Mouse (Mus musculus) hindlimb bud, embryonic 11.5 days (tissue): ENCODE results near the gene Gm47995.

Experiments
- DNase-seq: peaks from one replicate; pipeline ENCODE4 v3.0.0-alpha.2; 2012; ENCODE audit warnings: low read depth, low spot score; ENCODE audit errors: extremely low spot score

The Gm47995 gene

DNA sequence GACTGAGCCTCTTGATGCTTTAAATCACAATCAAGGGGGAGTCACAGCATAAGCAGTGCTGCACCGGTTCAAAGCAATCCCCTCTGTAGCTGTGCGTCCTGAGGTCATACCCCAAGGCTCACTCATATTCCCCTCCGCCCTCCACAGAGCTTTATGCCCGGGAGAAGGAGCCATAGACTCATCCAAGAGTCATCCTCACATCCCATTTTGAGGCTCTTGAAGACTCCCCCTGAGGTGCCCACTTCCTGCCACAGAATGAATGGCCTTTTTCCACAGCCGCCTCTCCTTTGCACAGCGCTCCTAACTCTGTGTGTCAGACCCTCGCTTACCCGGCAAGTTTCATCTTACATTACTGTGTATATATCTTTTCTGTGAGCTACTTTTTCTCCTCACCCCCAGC lies 29.3 kb downstream of the Gm47995 start:
- DNase-seq: no peak

DNA sequence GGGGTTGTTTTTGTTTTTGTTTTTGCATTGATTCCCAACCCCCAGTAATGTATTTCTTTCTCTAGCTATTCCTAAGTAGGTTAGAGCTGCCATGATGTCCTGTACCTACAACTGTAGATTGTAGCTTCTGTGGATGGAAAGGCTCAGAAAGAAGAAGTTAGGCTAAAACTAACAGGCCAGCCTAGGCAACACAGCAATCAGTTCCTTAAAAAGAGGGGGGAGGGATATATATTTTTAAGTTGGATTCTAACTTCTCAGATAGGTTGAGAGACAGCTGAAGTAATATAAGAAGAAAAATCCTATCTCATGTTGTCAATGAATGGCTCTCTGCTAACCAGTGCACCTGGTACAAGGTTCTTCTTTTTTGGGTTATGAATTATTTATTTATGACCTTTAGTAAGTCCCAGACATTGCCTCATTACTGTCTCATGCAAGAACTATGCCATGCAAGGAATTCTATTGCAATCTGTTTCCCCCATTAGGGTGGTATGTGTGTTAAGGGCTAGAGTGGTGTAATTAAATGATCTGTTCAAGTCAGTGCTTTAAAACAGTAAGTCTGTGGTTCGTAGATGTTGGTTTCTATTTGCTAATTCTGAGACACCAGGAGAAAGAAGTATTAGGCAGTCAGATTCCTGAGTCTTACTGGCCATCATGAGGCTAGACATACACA lies 30.2 kb downstream of the Gm47995 start:
- no peak for DNase-seq

DNA sequence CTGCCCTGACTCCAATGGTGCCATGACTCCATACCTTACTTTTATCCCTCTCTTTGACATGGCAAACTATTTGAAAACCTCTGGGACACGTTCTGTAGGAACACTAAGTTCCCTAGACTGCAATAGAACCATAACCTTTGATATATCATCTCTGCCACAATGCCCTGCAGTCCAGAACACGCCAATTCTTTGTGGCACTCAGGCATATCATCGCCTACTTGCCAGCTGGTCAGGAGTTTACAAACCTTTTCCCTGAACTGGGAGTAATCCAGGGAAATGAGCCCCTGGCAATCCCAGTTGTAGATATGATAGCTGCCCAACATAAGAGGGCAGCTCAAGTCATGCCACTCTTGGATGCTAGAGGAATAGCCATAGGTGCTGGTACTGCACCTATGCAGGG lies 34.1 kb downstream of the Gm47995 start:
- no peak for DNase-seq

DNA sequence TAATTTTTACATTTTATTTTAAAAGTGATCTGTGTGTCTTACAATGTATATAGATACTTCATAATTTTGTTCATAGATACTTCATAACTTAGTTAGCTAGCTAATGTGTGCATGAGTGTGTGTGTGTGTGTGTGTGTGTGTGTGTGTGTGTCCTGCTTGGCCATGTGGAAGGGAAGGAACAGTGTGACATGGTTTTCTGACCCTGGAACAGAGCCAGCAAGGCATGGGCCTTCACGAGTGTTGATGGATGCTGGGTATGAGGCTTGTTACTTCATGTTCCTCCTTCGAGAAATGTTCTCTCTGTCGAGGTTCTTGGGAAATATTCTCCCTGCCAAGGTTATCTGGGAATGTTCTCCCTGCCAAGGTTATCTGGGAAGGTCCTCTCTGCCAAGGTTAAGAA lies 35.5 kb downstream of the Gm47995 start:
- no peak for DNase-seq

DNA sequence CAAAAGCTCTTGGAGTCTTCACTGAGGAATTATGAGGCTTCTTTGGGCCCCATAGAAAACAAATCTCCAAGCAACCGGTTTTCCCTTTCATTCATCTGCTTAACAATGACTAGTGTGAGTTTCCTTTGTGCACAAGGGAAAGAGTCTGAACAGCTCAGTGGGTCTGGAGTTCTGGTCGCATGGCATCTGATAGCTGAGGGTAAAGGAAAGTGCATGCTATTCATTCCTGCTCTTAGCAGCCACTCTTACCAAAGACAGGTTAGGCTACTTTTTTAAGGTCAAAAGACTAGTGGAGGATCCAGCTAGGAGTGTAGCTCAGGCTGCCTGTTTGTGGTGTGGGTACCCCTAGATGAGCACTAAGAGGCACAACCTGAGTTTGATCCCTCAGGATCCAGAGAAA lies 37.3 kb downstream of the Gm47995 start:
- no peak for DNase-seq

DNA sequence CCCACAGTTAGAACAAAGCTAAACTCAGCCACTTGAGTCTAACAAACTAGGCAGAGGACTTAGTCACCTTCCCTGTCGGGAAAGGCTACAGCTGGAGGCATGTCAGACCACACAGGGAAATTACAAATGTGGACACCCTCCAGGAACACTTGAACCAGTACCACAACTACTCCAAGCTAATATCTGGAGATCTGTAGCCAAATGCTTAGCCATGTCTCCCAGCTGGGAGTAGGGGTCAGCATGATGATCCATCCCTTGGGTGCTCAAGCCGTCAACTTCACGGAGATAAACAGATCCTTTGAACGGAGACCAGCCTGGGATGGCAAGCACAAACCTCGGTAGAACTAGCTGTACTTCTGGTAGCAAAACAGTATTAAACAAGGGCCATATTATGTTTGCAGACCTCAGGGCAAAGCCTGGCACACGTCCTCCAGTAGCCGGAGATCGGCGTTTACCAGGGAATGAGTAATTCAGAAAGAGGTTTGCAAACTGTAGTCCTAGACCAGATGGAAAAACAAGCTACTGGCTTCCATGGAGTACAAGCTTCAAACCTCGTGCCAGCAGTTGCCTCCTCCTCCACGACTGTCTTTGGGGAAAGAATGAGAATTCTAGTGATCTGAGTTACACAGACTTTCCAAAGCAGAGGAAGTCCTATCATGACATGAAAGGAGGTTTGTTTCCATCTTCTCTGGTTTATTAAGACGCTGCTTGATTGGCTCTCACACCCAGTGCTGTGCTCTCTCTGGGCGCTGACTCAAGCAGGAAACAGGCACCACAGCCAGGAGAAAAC lies 38.1 kb downstream of the Gm47995 start:
- no peak for DNase-seq

DNA sequence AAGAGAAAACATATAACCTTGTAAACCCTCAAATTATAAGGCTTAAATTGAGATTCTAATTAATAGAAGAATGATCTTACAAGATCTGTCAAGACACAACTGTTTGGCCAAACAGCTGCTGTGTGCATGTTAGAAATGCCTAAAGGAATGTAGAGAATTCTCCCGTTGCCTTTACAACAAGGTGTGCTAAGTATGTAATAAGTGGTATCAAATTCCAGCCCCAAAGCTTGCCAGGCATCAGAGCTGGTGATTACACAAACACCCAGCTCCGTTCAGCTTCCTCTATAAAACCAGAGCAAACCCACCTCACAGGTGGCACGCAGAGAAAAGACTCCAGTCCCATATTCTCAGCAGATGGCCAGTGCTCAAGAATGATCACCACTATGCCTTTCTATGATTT lies 39.5 kb downstream of the Gm47995 start:
- DNase-seq: no peak

DNA sequence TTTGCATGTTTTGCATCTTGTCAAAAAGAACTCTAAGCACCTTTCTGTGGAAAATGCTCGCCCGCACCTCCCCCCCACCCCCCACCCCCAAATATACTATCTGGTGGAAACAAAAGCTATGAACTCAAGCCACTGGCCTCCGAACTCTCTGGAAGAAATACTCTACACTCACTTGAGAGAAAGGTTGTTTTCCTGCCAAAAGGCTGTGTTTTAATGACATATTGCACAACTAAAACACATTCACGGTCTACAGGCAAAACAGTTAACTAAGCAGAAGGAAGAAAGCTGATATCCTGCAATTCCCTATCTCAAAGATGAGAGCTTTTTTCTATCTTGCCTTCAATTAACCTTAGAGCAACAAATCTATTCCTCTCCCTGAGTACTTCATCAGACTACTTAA lies 45.1 kb downstream of the Gm47995 start:
- no peak for DNase-seq

DNA sequence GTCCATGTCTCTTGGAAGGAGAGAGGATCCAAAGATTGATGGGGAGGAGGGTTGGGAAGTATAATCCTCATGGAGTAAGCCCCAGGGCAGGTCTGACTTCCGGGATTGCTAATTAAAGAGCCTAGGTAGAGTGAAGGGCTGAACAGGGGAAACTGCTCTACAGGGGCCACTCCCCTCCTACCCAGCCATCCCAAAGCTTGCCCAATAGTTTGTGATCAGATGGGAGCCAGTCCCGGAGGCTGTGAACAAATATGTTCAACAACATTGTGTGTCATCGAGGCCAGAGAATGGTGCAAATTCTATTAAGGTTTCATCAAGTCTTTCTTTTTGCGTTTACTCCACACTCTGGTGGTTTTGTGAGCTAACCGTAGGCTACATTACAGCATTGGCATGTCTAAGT lies 45.8 kb downstream of the Gm47995 start:
- no peak for DNase-seq

DNA sequence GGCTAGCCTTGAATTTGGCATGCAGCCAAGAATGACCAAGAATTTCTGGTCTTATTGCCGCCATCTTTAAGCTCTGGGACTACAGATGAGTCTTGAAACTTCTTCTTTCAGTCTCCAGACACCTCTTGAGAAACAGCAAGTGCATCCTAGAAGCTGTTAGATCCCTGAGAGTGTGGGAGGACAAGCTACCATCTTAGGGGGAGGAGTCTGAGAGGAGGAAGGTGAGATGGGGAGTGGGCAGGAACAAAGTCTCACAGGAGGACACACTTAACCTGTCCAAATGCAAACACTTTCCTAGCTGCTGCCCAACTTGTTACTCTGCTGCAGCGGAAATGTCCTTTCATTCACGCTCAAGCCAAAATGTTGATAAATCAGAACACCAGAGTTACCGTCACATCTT lies 46.5 kb downstream of the Gm47995 start:
- no peak for DNase-seq

DNA sequence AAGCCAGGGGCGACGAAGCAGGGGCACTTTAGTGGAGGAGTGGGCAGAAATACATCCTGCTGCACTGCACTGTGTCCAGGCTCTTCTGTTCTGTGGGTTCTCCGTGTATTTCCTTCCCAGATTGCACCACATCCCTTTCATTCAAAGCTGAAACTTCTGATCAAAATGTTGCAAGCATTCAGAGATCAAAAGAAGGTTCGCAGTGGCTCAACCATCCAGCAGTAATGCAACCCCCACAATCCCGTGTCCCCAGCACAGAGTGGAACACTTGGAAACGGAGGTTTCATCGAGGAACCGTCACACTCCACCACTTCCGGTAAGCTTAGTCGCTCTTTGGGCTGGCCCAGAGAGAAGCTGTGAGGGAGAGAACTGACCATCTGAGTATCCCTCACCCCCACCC lies 46.9 kb downstream of the Gm47995 start:
- no peak for DNase-seq

DNA sequence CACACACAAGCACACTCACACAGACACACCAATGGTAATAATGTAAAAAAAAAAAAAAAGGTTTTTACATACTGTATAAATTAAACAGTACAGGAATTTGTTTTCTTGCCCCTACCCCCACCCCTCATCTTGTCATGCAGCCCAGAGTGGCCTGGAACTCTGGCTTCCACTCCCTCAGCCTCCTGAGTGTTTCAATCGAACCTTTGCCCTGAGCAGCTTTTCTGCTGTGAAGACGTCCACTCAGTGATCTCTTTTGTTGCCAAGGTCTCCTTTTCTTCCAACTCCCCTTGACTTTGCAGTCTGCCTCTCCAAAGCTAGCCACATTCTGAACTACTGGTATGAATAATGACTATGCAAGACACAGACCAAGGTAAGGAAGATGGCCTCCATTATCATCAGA lies 47.6 kb downstream of the Gm47995 start:
- no peak for DNase-seq
